Mouse (Mus musculus): ENCODE results near the gene B3gnt6. TPM values are rescaled to one million over a fixed set of nuclear protein-coding genes. Genes with fewer than 3 reads are reported as not detected.

Gene B3gnt6
- polyA plus RNA-seq, 2 experiments, result 0.08 TPM; not detected in 1

- no peak for DNase-seq (ENCODE audit: low spot score)
- peaks cover 17% of the 10 kb centered on the region for H3K4me1 ChIP-seq (ENCODE audit: control insufficient read depth, insufficient read depth, low read length)
- no peak overlapping the region for H3K4me2 ChIP-seq (replicated peaks; ENCODE audit: low read depth, low read length, severe bottlenecking)
- no peak for ATAC-seq (ENCODE audit: low FRiP score, low read depth)
- no peaks in the 10 kb centered on the region for H3K36me3 ChIP-seq (ENCODE audit: control insufficient read depth, insufficient read depth, low read length)
- H3K4me3 ChIP-seq (replicated peaks; ENCODE audit: low read length), result no peak overlapping the region
- no peak for TF ChIP-seq POLR2A (IDR thresholded peaks at IDR 0.05; ENCODE audit: borderline replicate concordance, extremely low read depth, insufficient read depth, insufficient read length)
- H3K9ac ChIP-seq (ENCODE audit: low read depth, low read length, severe bottlenecking), result no peak overlapping the region
- no peaks in the 10 kb centered on the region for H3K9me3 ChIP-seq (ENCODE audit: control insufficient read depth, low read length)
- 36% methylated on average over 7 of the region's 8 CpGs for WGBS
- no peaks in the 10 kb centered on the region for H3K27me3 ChIP-seq (ENCODE audit: control insufficient read depth, insufficient read depth, low read length)
- H3K27ac ChIP-seq (replicated peaks; ENCODE audit: low read depth, low read length), result no peak overlapping the region
Measured at GRCm38 (mm10) chr7:98160041-98160740, 39.1 kb downstream of the B3gnt6 start.

DNA sequence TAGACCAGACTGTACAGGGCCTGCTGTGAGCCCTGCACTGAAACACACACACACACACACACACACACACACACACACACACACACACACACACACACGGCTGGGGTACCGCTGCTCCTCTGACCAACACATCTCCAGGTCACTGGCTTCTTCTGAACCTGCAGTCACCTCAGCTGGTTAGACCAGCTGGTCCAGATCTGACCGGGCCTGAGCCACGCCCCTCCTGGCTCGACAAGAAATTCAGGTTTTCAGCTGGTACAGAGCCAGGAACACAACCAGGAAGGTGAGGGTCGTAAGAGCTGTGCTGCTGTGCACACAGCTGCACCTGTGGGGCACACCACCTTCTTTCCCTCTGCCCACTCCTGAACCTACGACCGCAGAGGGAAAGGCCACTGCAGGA lies 40.8 kb downstream of the B3gnt6 start:
- H3K4me3 ChIP-seq (replicated peaks; ENCODE audit: low read length), result no peak overlapping the region
- no peak overlapping the region for H3K4me2 ChIP-seq (replicated peaks; ENCODE audit: low read depth, low read length, severe bottlenecking)
- no peak overlapping the region for H3K27ac ChIP-seq (replicated peaks; ENCODE audit: low read depth, low read length)
- DNase-seq (ENCODE audit: low spot score), result no peak
- no peaks in the 10 kb centered on the region for H3K9me3 ChIP-seq (ENCODE audit: control insufficient read depth, low read length)
- peaks cover 13% of the 10 kb centered on the region for H3K4me1 ChIP-seq (ENCODE audit: control insufficient read depth, insufficient read depth, low read length)
- WGBS, result 29% methylated on average over 8 of the region's 8 CpGs
- no peak for ATAC-seq (ENCODE audit: low FRiP score, low read depth)
- no peaks in the 10 kb centered on the region for H3K36me3 ChIP-seq (ENCODE audit: control insufficient read depth, insufficient read depth, low read length)
- TF ChIP-seq POLR2A (IDR thresholded peaks at IDR 0.05; ENCODE audit: borderline replicate concordance, extremely low read depth, insufficient read depth, insufficient read length), result no peak
- no peak overlapping the region for H3K9ac ChIP-seq (ENCODE audit: low read depth, low read length, severe bottlenecking)
- no peaks in the 10 kb centered on the region for H3K27me3 ChIP-seq (ENCODE audit: control insufficient read depth, insufficient read depth, low read length)

- DNase-seq (ENCODE audit: low spot score) (no peak), ATAC-seq (ENCODE audit: low FRiP score, low read depth) (no peak)
- H3K4me3 ChIP-seq (replicated peaks; ENCODE audit: low read length), result no peak overlapping the region
- H3K4me2 ChIP-seq (replicated peaks; ENCODE audit: low read depth, low read length, severe bottlenecking), result no peak overlapping the region
- H3K36me3 ChIP-seq (ENCODE audit: control insufficient read depth, insufficient read depth, low read length), result no peaks in the 10 kb centered on the region
- WGBS, result 67% methylated on average over 5 of the region's 5 CpGs
- H3K9ac ChIP-seq (ENCODE audit: low read depth, low read length, severe bottlenecking), result no peak overlapping the region
- no peaks in the 10 kb centered on the region for H3K27me3 ChIP-seq (ENCODE audit: control insufficient read depth, insufficient read depth, low read length)
- no peaks in the 10 kb centered on the region for H3K9me3 ChIP-seq (ENCODE audit: control insufficient read depth, low read length)
- TF ChIP-seq POLR2A (IDR thresholded peaks at IDR 0.05; ENCODE audit: borderline replicate concordance, extremely low read depth, insufficient read depth, insufficient read length), result no peak
- H3K4me1 ChIP-seq (ENCODE audit: control insufficient read depth, insufficient read depth, low read length), result peaks cover 13% of the 10 kb centered on the region
- H3K27ac ChIP-seq (replicated peaks; ENCODE audit: low read depth, low read length), result no peak overlapping the region
Measured at GRCm38 (mm10) chr7:98157636-98158332, 41.5 kb downstream of the B3gnt6 start.

- no peak overlapping the region for H3K4me2 ChIP-seq (replicated peaks; ENCODE audit: low read depth, low read length, severe bottlenecking)
- no peak overlapping the region for H3K4me3 ChIP-seq (replicated peaks; ENCODE audit: low read length)
- ATAC-seq (ENCODE audit: low FRiP score, low read depth) (no peak), DNase-seq (ENCODE audit: low spot score) (no peak)
- no peak overlapping the region for H3K9ac ChIP-seq (ENCODE audit: low read depth, low read length, severe bottlenecking)
- WGBS, result 69% methylated on average over 2 of the region's 3 CpGs
- H3K9me3 ChIP-seq (ENCODE audit: control insufficient read depth, low read length), result no peaks in the 10 kb centered on the region
- H3K27me3 ChIP-seq (ENCODE audit: control insufficient read depth, insufficient read depth, low read length), result no peaks in the 10 kb centered on the region
- H3K36me3 ChIP-seq (ENCODE audit: control insufficient read depth, insufficient read depth, low read length), result no peaks in the 10 kb centered on the region
- peaks cover 17% of the 10 kb centered on the region for H3K4me1 ChIP-seq (ENCODE audit: control insufficient read depth, insufficient read depth, low read length)
- no peak for TF ChIP-seq POLR2A (IDR thresholded peaks at IDR 0.05; ENCODE audit: borderline replicate concordance, extremely low read depth, insufficient read depth, insufficient read length)
- H3K27ac ChIP-seq (replicated peaks; ENCODE audit: low read depth, low read length), result no peak overlapping the region
Measured at GRCm38 (mm10) chr7:98156280-98156665, 43.0 kb downstream of the B3gnt6 start.

DNA sequence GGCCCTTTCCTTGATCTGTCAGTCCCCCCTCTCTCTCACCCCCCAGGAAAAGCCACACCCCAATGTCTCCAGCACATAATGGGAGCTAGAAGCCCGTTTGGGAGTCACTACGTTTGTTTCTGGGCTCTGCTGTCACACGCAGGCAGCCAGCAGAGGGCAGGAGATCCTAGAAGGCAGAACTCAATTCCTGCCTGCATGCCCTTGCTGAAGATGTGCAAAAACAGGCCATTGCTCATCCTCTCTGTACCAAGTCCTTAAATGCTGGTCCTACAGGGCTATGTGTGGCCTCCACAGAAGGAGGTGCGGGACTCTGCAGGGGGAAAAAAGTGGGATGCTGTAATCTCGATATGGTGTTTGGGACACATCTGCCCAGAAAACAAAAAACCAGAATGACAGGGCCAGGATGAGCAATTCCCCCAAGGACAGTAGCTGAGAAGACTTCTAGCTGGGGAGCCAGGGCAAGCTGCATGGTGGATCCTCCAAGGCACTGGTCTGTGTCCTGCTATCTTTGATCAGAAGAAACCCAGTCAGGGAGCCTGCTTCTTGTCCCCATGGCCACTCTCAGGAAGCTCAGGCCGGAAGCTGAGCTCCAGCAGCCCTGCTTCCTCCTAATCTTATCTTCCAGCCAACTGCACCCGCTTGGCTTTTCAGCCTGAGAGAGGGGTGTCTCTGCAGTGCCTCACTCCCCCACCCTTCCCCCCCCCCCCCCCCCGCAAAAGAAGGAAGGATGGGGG lies 43.6 kb downstream of the B3gnt6 start:
- TF ChIP-seq POLR2A (IDR thresholded peaks at IDR 0.05; ENCODE audit: borderline replicate concordance, extremely low read depth, insufficient read depth, insufficient read length), result no peak
- Histone ChIP-seq H3K9ac (ENCODE audit: low read depth, low read length, severe bottlenecking) (no peak overlapping the region), H3K27me3 (ENCODE audit: control insufficient read depth, insufficient read depth, low read length) (no peaks in the 10 kb centered on the region), H3K36me3 (ENCODE audit: control insufficient read depth, insufficient read depth, low read length) (no peaks in the 10 kb centered on the region), H3K4me1 (ENCODE audit: control insufficient read depth, insufficient read depth, low read length) (peaks cover 16% of the 10 kb centered on the region), H3K27ac (replicated peaks; ENCODE audit: low read depth, low read length) (no peak overlapping the region), H3K9me3 (ENCODE audit: control insufficient read depth, low read length) (no peaks in the 10 kb centered on the region), H3K4me3 (replicated peaks; ENCODE audit: low read length) (no peak overlapping the region), H3K4me2 (replicated peaks; ENCODE audit: low read depth, low read length, severe bottlenecking) (no peak overlapping the region)
- WGBS, result 36% methylated on average over 7 of the region's 8 CpGs
- DNase-seq (ENCODE audit: low spot score) (peak; percentile 76), ATAC-seq (ENCODE audit: low FRiP score, low read depth) (no peak)
